Mouse (Mus musculus): ENCODE measurements around the gene Wsb2. TPM values are rescaled to one million over a fixed set of nuclear protein-coding genes. Genes with fewer than 3 reads are reported as not detected.
A peak's percentile ranks its signal among the peaks of the same experiment; 100 is the strongest.

Gene Wsb2
- polyA plus RNA-seq, 1 experiment from 2014 or later: 63.7 TPM

DNA sequence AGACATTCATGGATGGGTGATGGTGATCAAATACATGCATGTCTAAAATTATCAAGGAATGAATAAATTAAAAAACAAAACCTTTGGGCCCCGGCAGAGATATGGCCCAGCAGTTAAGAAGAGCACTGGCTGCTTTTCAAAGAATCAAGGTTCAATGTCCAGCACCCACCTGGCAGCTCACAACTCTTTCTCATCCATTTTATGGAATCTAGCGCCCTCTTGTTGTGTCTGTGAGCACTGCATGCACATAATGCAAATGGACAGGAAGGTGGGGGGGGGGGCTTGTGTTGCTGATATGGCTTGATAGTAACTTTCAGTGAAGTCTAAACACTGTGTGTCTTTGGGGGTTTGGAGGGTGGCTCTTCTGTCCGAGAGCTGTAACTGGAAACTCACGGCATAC, 51.1 kb downstream of the Wsb2 start:
- Histone ChIP-seq H3K4me1 (ENCODE audit: insufficient read depth, low read depth, low read length) (no peaks in the 10 kb centered on the region), H3K36me3 (ENCODE audit: insufficient read depth, low read length) (no peaks in the 10 kb centered on the region), H3K9me3 (ENCODE audit: low read length) (no peaks in the 10 kb centered on the region), H3K4me3 (ENCODE audit: low read depth, low read length) (no peak overlapping the region), H3K4me2 (replicated peaks; ENCODE audit: low read depth, low read length) (no peak overlapping the region), H3K27ac (ENCODE audit: low read length) (no peak overlapping the region), H3K27me3 (replicated peaks; ENCODE audit: insufficient read depth, low read length) (peaks cover 2% of the 10 kb centered on the region; the same call in 1 of the 2 replicates), H3K9ac (replicated peaks; ENCODE audit: low read depth) (no peak overlapping the region)
- 63% methylated on average over 4 of the region's 4 CpGs for WGBS
- ATAC-seq (no peak), DNase-seq (ENCODE audit: low spot score) (no peak)
- TF ChIP-seq CTCF (IDR thresholded peaks at IDR 0.05): peak; percentile 67
- no peak for TF ChIP-seq EP300 (IDR thresholded peaks at IDR 0.05)

DNA sequence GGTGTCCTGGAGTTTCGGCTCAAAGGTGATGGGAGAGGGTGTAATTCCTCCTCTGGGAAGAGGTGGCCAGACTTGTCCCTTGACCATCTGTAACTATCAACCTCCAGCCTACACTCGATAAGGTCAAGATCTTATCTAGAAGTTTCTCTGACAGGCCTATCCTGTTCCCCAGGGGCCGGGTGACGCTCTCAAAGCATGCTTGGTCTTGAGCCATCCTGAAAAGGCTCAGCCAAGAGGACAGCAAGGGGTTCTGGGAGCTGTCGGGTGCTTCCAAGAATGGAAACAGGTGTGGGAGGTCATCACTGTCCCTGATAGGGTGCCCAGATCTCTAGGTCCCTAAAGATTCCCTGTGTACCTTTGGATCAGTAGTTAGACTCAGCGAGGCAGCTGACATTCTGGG, 52.3 kb downstream of the Wsb2 start:
- no peak for TF ChIP-seq CTCF (IDR thresholded peaks at IDR 0.05)
- TF ChIP-seq EP300 (IDR thresholded peaks at IDR 0.05): no peak
- Histone ChIP-seq H3K4me3 (ENCODE audit: low read depth, low read length) (no peak overlapping the region), H3K4me1 (ENCODE audit: insufficient read depth, low read depth, low read length) (no peaks in the 10 kb centered on the region), H3K27ac (ENCODE audit: low read length) (no peak overlapping the region), H3K9ac (replicated peaks; ENCODE audit: low read depth) (no peak overlapping the region), H3K36me3 (ENCODE audit: insufficient read depth, low read length) (no peaks in the 10 kb centered on the region), H3K27me3 (replicated peaks; ENCODE audit: insufficient read depth, low read length) (peaks cover 13% of the 10 kb centered on the region), H3K4me2 (replicated peaks; ENCODE audit: low read depth, low read length) (no peak overlapping the region), H3K9me3 (ENCODE audit: low read length) (no peaks in the 10 kb centered on the region)
- DNase-seq (ENCODE audit: low spot score) (no peak), ATAC-seq (no peak)
- WGBS: 51% methylated on average over 6 of the region's 6 CpGs

DNA sequence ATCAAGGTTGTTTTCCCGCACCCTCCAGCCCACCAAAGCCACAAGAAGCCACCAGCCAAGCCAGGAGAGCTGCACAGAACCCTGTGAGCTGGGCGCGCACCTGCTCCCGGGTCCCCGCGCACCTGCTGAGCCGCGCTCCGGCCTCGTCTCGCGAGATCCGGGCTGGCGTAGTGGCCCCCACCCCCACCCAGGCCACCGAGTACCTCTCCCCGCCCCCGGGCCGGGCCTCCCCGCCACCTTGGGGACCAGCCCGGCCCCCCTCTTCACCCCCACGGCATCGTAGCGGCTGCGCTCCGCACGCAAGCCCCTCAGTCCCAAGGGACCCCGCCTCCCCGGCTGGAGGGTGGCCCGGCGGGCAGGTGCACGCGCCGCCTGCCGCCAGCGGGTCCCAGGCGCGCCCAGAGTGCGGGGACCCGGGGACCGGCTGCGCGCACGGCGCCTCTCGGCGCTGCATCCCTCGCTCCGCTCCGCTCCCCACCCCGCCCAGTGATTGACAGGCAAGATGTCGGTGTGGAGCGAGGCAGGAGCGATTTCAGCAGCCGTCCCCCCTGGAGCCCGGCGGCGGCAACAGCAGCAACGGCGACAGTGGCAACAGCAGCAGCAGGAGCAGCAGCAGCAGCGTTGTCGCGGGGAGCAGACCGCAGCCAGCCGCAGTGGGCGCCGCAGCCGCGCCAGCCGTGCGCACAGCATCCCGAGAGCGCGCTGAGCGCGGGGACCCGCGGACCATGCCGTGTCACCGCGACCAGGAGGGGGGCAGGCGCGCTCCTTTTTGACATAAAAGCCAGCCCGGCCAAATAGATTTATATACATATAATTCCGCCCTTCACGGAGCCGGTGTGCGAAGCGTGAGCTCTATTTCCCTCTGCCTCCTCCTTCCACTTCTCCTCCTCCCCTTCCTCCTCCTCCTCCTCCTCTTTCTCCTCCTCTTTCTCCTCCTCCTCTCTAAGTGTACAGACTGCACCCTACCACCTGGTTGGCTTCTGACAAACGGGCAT, 56.7 kb downstream of the Wsb2 start, which contains the start of gene Ksr2:
TSS of gene Ksr2 (plus strand) at position 494 of the 995 bp plus-strand sequence.
- TF ChIP-seq CTCF (IDR thresholded peaks at IDR 0.05): no peak; the same call in 1 of the 2 replicates
- TF ChIP-seq EP300 (IDR thresholded peaks at IDR 0.05): no peak
- no peaks in the 10 kb centered on the region for H3K36me3 ChIP-seq (ENCODE audit: insufficient read depth, low read length)
- WGBS: 1% methylated on average over 56 of the region's 89 CpGs
- DNase-seq (ENCODE audit: low spot score) (peak; percentile 60), ATAC-seq (peak; percentile 93)
- peak within 1 kb of the TSS; percentile 73 for H3K4me2 ChIP-seq (replicated peaks; ENCODE audit: low read depth, low read length)
- no peaks in the 10 kb centered on the region for H3K9me3 ChIP-seq (ENCODE audit: low read length)
- no peaks in the 10 kb centered on the region for H3K4me1 ChIP-seq (ENCODE audit: insufficient read depth, low read depth, low read length)
- H3K27me3 ChIP-seq (replicated peaks; ENCODE audit: insufficient read depth, low read length): peaks cover 18% of the 10 kb centered on the region
- no peak within 1 kb of the TSS for H3K27ac ChIP-seq (ENCODE audit: low read length)
- H3K9ac ChIP-seq (replicated peaks; ENCODE audit: low read depth): no peak within 1 kb of the TSS
- H3K4me3 ChIP-seq (ENCODE audit: low read depth, low read length): peak within 1 kb of the TSS; percentile 41

DNA sequence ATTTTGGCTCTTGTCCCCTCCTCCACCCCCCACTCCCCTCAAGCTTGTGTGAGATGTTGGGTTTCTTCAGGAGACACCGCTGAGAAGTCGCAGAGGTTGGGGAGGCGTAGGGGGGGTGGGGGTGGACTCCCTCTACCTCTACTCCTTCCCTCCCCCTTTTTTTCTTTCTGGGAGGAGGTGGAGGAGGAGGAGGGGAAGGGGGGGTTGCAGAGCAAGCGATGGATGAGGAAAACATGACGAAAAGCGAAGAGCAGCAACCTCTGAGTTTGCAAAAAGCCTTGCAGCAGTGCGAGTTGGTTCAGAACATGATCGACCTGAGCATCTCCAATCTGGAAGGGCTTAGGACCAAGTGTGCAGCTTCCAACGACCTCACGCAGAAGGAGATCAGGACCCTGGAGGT, 57.5 kb downstream of the Wsb2 start:
- ATAC-seq (no peak), DNase-seq (ENCODE audit: low spot score) (no peak)
- 6% methylated on average over 10 of the region's 10 CpGs for WGBS
- no peak overlapping the region for H3K9ac ChIP-seq (replicated peaks; ENCODE audit: low read depth)
- no peaks in the 10 kb centered on the region for H3K9me3 ChIP-seq (ENCODE audit: low read length)
- H3K27ac ChIP-seq (ENCODE audit: low read length): no peak overlapping the region
- H3K4me3 ChIP-seq (ENCODE audit: low read depth, low read length): no peak overlapping the region
- H3K36me3 ChIP-seq (ENCODE audit: insufficient read depth, low read length): no peaks in the 10 kb centered on the region
- peak overlapping the region; percentile 73 for H3K4me2 ChIP-seq (replicated peaks; ENCODE audit: low read depth, low read length)
- no peaks in the 10 kb centered on the region for H3K4me1 ChIP-seq (ENCODE audit: insufficient read depth, low read depth, low read length)
- H3K27me3 ChIP-seq (replicated peaks; ENCODE audit: insufficient read depth, low read length): peaks cover 18% of the 10 kb centered on the region
- no peak for TF ChIP-seq EP300 (IDR thresholded peaks at IDR 0.05)
- TF ChIP-seq CTCF (IDR thresholded peaks at IDR 0.05): no peak

DNA sequence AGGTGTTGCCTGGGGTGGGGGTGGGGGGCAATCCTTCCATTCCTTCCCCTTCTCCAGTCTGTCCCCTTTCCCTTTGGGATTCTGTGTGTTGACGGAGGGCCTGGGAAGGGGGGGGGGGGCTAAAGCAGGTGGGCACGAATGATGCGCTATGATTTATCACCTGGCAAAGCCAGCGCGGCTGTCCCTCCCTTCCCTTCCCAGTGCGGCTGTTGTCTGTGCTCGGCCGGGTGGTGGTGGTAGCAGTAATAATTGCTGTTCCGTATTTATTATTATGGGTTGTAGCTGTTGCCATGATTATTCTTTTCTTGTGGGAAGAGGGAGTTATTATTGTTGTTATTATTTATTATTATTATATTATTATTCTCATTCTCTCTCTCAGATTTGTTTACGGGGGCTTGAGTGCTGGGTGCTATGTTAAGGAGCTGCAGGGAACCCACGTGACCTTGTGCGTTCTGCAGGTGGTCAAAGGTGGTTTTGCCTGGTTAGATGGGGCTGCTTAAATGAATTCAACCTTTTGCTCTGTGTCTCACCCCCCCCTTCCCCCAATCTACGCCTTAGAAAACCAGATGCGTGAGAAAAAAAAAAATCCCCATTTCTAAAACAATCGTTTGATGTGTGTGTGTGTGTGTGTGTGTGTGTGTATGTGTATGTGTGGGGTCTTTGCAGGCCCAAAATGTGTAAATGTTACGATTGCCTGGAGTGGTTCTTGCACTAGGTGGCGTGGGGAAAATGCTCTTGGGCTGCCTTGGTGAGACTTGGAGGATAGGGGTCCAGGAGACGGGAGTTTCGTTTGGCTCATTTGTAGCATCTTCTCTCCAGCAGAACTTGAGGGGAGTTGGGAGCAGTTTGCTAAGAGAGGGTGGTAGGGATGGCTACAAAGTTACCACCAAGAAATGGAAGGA, 58.2 kb downstream of the Wsb2 start:
- WGBS: 32% methylated on average over 17 of the region's 19 CpGs
- ATAC-seq (no peak), DNase-seq (ENCODE audit: low spot score) (no peak)
- Histone ChIP-seq H3K9ac (replicated peaks; ENCODE audit: low read depth) (no peak overlapping the region), H3K27me3 (replicated peaks; ENCODE audit: insufficient read depth, low read length) (peaks cover 18% of the 10 kb centered on the region), H3K4me2 (replicated peaks; ENCODE audit: low read depth, low read length) (no peak overlapping the region), H3K4me3 (ENCODE audit: low read depth, low read length) (no peak overlapping the region), H3K36me3 (ENCODE audit: insufficient read depth, low read length) (no peaks in the 10 kb centered on the region), H3K9me3 (ENCODE audit: low read length) (no peaks in the 10 kb centered on the region), H3K27ac (ENCODE audit: low read length) (no peak overlapping the region), H3K4me1 (ENCODE audit: insufficient read depth, low read depth, low read length) (no peaks in the 10 kb centered on the region)
- TF ChIP-seq CTCF (IDR thresholded peaks at IDR 0.05) (no peak), EP300 (IDR thresholded peaks at IDR 0.05) (no peak)

DNA sequence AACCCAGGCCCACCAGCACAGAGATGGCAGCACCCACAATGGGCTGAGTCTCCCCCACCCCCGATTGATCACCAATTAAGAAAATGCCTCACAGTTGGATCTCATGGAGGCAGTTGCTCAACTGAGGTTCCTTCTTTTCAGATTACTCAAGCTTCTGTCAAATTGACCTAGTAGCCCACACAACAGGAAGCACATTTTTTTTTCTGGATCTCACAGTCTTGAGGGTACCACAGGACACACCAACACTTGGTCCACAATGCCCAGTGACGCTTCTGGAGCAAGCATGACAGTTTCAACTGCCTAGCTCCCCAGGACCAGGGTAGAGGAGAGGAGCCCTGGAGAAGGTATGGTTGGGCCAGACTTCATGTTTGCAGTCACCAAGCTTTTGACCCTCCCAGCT, 60.3 kb downstream of the Wsb2 start:
- ATAC-seq (no peak), DNase-seq (ENCODE audit: low spot score) (no peak)
- no peaks in the 10 kb centered on the region for H3K9me3 ChIP-seq (ENCODE audit: low read length)
- 72% methylated on average over 2 of the region's 2 CpGs for WGBS
- H3K27me3 ChIP-seq (replicated peaks; ENCODE audit: insufficient read depth, low read length): peaks cover 18% of the 10 kb centered on the region
- H3K4me2 ChIP-seq (replicated peaks; ENCODE audit: low read depth, low read length): no peak overlapping the region
- H3K4me3 ChIP-seq (ENCODE audit: low read depth, low read length): no peak overlapping the region
- TF ChIP-seq EP300 (IDR thresholded peaks at IDR 0.05) (no peak), CTCF (IDR thresholded peaks at IDR 0.05) (no peak)
- H3K36me3 ChIP-seq (ENCODE audit: insufficient read depth, low read length): no peaks in the 10 kb centered on the region
- no peak overlapping the region for H3K9ac ChIP-seq (replicated peaks; ENCODE audit: low read depth)
- H3K4me1 ChIP-seq (ENCODE audit: insufficient read depth, low read depth, low read length): no peaks in the 10 kb centered on the region
- H3K27ac ChIP-seq (ENCODE audit: low read length): no peak overlapping the region

Other genes with a start within 250 kb of the Wsb2 start
- 47.1 and 57.8 TPM in 2 replicates for gene Suds3, start 241.2 kb upstream of the Wsb2 start, polyA plus RNA-seq (2015; fragmentation: Nextera tagmentation; extraction: Ambion mirVana)
- 55.5 and 67.3 TPM in 2 replicates for gene Taok3, start 237.2 kb upstream of the Wsb2 start, polyA plus RNA-seq (2015; fragmentation: Nextera tagmentation; extraction: Ambion mirVana)
- 273 and 289 TPM in 2 replicates for gene Pebp1, start 69.7 kb upstream of the Wsb2 start, polyA plus RNA-seq (2015; fragmentation: Nextera tagmentation; extraction: Ambion mirVana)
- 19.7 and 23.7 TPM in 2 replicates for gene Vsig10, start 38.2 kb upstream of the Wsb2 start, polyA plus RNA-seq (2015; fragmentation: Nextera tagmentation; extraction: Ambion mirVana)
- 17.4 and 18.2 TPM in 2 replicates for gene Rfc5, start 31.7 kb downstream of the Wsb2 start, polyA plus RNA-seq (2015; fragmentation: Nextera tagmentation; extraction: Ambion mirVana)
- gene Ksr2, start 56.7 kb downstream of the Wsb2 start, polyA plus RNA-seq (2015; fragmentation: Nextera tagmentation; extraction: Ambion mirVana): 0.04 and 0.08 TPM in 2 replicates